Mouse (Mus musculus): ENCODE measurements around the gene Spp2. TPM values are rescaled to one million over a fixed set of nuclear protein-coding genes. Genes with fewer than 3 reads are reported as not detected.

Gene Spp2
- not detected for polyA plus RNA-seq (2017; shearing (Covaris generic))

GRCm38 (mm10) chr1:88406807-88407198 lies at the start of gene Spp2:
Gene Spp2, plus strand, starts transcription at chr1:88406961.

Other genes starting within 250 kb of the Spp2 start
- gene Ugt1a5, start 240.9 kb upstream of the Spp2 start, polyA plus RNA-seq (2017; shearing (Covaris generic)), result not detected
- not detected for gene Ugt1a2, start 206.4 kb upstream of the Spp2 start, polyA plus RNA-seq (2017; shearing (Covaris generic))
- gene Dnajb3, start 201.2 kb upstream of the Spp2 start, polyA plus RNA-seq (2017; shearing (Covaris generic)), result 0.94 TPM
- gene Ugt1a1, start 195.0 kb upstream of the Spp2 start, polyA plus RNA-seq (2017; shearing (Covaris generic)), result not detected
- 1.00 TPM for gene Mroh2a, start 180.0 kb upstream of the Spp2 start, polyA plus RNA-seq (2017; shearing (Covaris generic))
- gene Hjurp, start 129.3 kb upstream of the Spp2 start, polyA plus RNA-seq (2017; shearing (Covaris generic)), result 121 TPM
- not detected for gene Trpm8, start 129.3 kb upstream of the Spp2 start, polyA plus RNA-seq (2017; shearing (Covaris generic))
- gene Glrp1, start 103.1 kb downstream of the Spp2 start, polyA plus RNA-seq (2017; shearing (Covaris generic)), result not detected

Measured in inflammation-experienced regulatory T-cells, adult 16 weeks (primary cell).